Mouse (Mus musculus) lung, adult 2 months (tissue): ENCODE measurements at regions not wholly inside any gene's neighbourhood (a gene's known extent, or its start where the extent isn't known, plus 50 kb on each side); places are given as distances from the start of the nearest gene placed in this dataset.

Experiments used
- CTCF ChIP-seq: fragments of 200-500 bp; IDR thresholded peaks from 2 replicates; pipeline ENCODE4 v1.5.1; 2011; ENCODE audit warnings: mild to moderate bottlenecking, low read length, control low read depth; ENCODE audit not compliant: insufficient read depth
- POLR2A ChIP-seq: fragments of 200-500 bp; IDR thresholded peaks from 2 replicates; pipeline ENCODE4 v1.6.1; 2011; ENCODE audit warnings: low read depth, mild to moderate bottlenecking, control low read depth, low read length, borderline replicate concordance; ENCODE audit errors: extremely low read depth

DNA sequence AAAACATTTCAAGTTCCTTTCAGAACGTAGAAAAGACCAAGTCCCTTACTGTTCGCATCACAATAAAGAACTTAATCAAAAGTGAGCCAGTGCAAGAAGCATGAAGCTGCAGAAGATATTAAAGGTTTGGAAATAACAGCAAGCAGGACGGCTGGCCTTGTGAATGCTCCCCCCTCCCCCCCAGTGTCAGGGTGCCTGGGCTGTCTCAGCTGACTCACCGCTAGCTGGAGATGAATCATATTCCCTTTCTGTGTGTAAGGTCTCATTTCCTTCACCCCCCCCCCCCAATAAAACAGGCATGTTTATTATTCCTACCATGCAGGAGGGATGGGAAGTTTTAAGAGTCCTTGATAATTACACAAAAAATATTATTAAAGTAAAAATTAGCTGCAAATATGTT is 225.0 kb upstream of the Tprg start:
- TF ChIP-seq POLR2A (no peak), CTCF (no peak)
